Mouse (Mus musculus) neural tube, embryonic 12.5 days (tissue): Measurements from ENCODE around the gene Apoa4. TPM values are rescaled to one million over a fixed set of nuclear protein-coding genes. Genes with fewer than 3 reads are reported as not detected.

Source experiments
- ATAC-seq: fragments of 200-750 bp; cut with Nextera tagmentation; 2 replicates; pipeline ENCODE4 v1.8.0; 2017; ENCODE audit warnings: low read depth, mild to moderate bottlenecking, moderate TSS enrichment, moderate library complexity; ENCODE audit not compliant: low FRiP score
- H3K27ac ChIP-seq: fragments of 300-500 bp; sonication (generic); 2 replicates; pipeline ENCODE4 v1.5.1; 2016
- H3K27me3 ChIP-seq: fragments of 300-500 bp; sonication (generic); replicated peaks from 2 replicates; pipeline ENCODE4 v1.6.1; 2016; ENCODE audit warnings: mild to moderate bottlenecking
- H3K36me3 ChIP-seq: fragments of 300-500 bp; sonication (generic); 2 replicates; pipeline ENCODE4 v1.6.1; 2016; ENCODE audit warnings: mild to moderate bottlenecking
- H3K4me1 ChIP-seq: fragments of 300-500 bp; sonication (generic); 2 replicates; pipeline ENCODE4 v1.6.1; 2016
- H3K4me2 ChIP-seq: fragments of 300-500 bp; sonication (generic); replicated peaks from 2 replicates; pipeline ENCODE4 v1.6.1; 2016; ENCODE audit warnings: mild to moderate bottlenecking
- H3K4me3 ChIP-seq: fragments of 300-500 bp; sonication (generic); 2 replicates; pipeline ENCODE4 v1.5.1; 2016
- H3K9ac ChIP-seq: fragments of 300-500 bp; sonication (generic); 2 replicates; pipeline ENCODE4 v1.6.1; 2016; ENCODE audit warnings: mild to moderate bottlenecking
- H3K9me3 ChIP-seq: fragments of 300-500 bp; sonication (generic); 2 replicates; pipeline ENCODE4 v1.6.1; 2016; ENCODE audit warnings: mild to moderate bottlenecking
- WGBS: fragments of 180-500 bp; shearing (Covaris S2); methylation state at CpG from one replicate; pipeline ENCODE4 v1.1.7; 2016; 5-methylcytosine and 5-hydroxymethylcytosine counted together
- polyA plus RNA-seq: library from polyadenylated mRNA; unstranded; fragments of >200 nt; fragmentation: Nextera tagmentation; extraction: Ambion mirVana; gene quantifications from 2 replicates; pipeline ENCODE4 v1.2.1, GENCODE M21; 2016

The Apoa4 gene
- polyA plus RNA-seq, 1 experiment from 2014 or later = not detected

- Histone ChIP-seq H3K27ac (no peak overlapping the region), H3K27me3 (no peaks in the 10 kb centered on the region), H3K9me3 (no peaks in the 10 kb centered on the region), H3K4me1 (no peaks in the 10 kb centered on the region), H3K4me3 (no peak overlapping the region), H3K9ac (no peak overlapping the region), H3K36me3 (peaks cover 72% of the 10 kb centered on the region), H3K4me2 (no peak overlapping the region)
- ATAC-seq = no peak
- 93% methylated on average over 12 of the region's 12 CpGs for WGBS
These were observed 30.0 kb upstream of the Apoa4 start for GRCm38 (mm10) chr9:46210473-46210872.

GRCm38 (mm10) chr9:46214276-46214675 is 26.2 kb upstream of the Apoa4 start:
- H3K27ac ChIP-seq = no peak overlapping the region
- H3K4me3 ChIP-seq = no peak overlapping the region
- no peaks in the 10 kb centered on the region for H3K9me3 ChIP-seq
- peaks cover 49% of the 10 kb centered on the region for H3K36me3 ChIP-seq
- H3K4me2 ChIP-seq = no peak overlapping the region
- no peak overlapping the region for H3K9ac ChIP-seq
- no peak for ATAC-seq
- H3K27me3 ChIP-seq = no peaks in the 10 kb centered on the region
- H3K4me1 ChIP-seq = no peaks in the 10 kb centered on the region
- WGBS = 92% methylated on average over 4 of the region's 4 CpGs

GRCm38 (mm10) chr9:46214946-46215337 is 25.6 kb upstream of the Apoa4 start:
- peaks cover 48% of the 10 kb centered on the region for H3K36me3 ChIP-seq
- no peak overlapping the region for H3K9ac ChIP-seq
- H3K4me3 ChIP-seq = no peak overlapping the region
- no peaks in the 10 kb centered on the region for H3K27me3 ChIP-seq
- H3K9me3 ChIP-seq = no peaks in the 10 kb centered on the region
- no peak for ATAC-seq
- no peak overlapping the region for H3K4me2 ChIP-seq
- H3K27ac ChIP-seq = no peak overlapping the region
- no peaks in the 10 kb centered on the region for H3K4me1 ChIP-seq
- WGBS = 93% methylated on average over 10 of the region's 10 CpGs

- no peaks in the 10 kb centered on the region for H3K27me3 ChIP-seq
- no peak overlapping the region for H3K4me3 ChIP-seq
- H3K36me3 ChIP-seq = peaks cover 48% of the 10 kb centered on the region
- no peak overlapping the region for H3K4me2 ChIP-seq
- no peaks in the 10 kb centered on the region for H3K4me1 ChIP-seq
- no peak overlapping the region for H3K9ac ChIP-seq
- WGBS = 85% methylated on average over 11 of the region's 11 CpGs
- H3K9me3 ChIP-seq = no peaks in the 10 kb centered on the region
- H3K27ac ChIP-seq = no peak overlapping the region
- no peak for ATAC-seq
These were observed 24.9 kb upstream of the Apoa4 start for GRCm38 (mm10) chr9:46215338-46216322.

DNA sequence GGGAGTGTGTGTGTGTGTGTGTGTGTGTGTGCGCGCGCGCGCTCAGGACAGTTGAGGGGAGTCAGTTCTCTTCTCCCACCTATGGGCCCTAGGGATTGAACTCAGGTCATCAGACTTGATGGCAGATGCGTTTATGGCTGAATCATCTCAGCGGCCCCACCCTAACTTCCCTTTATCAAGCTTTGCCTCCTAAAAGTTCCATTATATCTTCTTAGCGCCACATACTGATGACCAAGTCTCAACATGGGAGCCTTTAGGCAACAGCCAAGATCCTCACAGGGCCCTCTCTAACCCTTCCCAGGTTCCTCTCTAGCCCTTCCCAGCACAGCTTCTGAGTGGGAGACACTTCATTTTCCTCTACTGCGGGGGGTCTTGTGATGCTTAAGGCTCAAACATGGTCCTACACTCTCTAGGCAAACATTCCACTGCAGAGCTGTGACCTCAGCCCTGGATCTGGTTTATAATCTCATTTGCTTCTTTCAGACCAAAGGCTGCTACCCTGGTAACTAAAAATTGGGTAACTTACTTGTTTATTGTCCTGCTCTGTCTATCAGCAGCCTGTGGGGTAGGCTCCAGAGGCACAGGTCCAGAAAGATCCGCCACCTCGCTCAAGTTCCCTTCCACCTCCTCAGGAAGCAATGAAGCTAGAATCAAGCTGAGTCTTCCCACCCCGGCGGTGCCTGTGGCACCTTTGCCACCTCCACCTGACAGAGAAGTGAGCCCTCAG is 23.6 kb upstream of the Apoa4 start:
- Histone ChIP-seq H3K4me1 (no peaks in the 10 kb centered on the region), H3K27me3 (no peaks in the 10 kb centered on the region), H3K9ac (no peak overlapping the region), H3K9me3 (no peaks in the 10 kb centered on the region), H3K4me2 (no peak overlapping the region), H3K27ac (no peak overlapping the region), H3K4me3 (no peak overlapping the region), H3K36me3 (peaks cover 46% of the 10 kb centered on the region)
- ATAC-seq = no peak
- 96% methylated on average over 13 of the region's 13 CpGs for WGBS

- peaks cover 43% of the 10 kb centered on the region for H3K36me3 ChIP-seq
- no peak for ATAC-seq
These were observed 22.3 kb upstream of the Apoa4 start for GRCm38 (mm10) chr9:46218176-46218575.

GRCm38 (mm10) chr9:46223090-46223489 is 17.4 kb upstream of the Apoa4 start:
- Histone ChIP-seq H3K4me2 (no peak overlapping the region), H3K27ac (no peak overlapping the region), H3K9me3 (no peaks in the 10 kb centered on the region), H3K4me1 (no peaks in the 10 kb centered on the region), H3K4me3 (no peak overlapping the region), H3K9ac (no peak overlapping the region), H3K27me3 (no peaks in the 10 kb centered on the region), H3K36me3 (peaks cover 33% of the 10 kb centered on the region)
- no peak for ATAC-seq
- 89% methylated on average over 6 of the region's 6 CpGs for WGBS

More at GRCm38 (mm10) chr9:46218176-46218575, 22.3 kb upstream of the Apoa4 start:
- no peaks in the 10 kb centered on the region for H3K9me3 ChIP-seq
- no peak overlapping the region for H3K9ac ChIP-seq
- no peak overlapping the region for H3K27ac ChIP-seq
- H3K27me3 ChIP-seq = no peaks in the 10 kb centered on the region
- WGBS = 79% methylated on average over 9 of the region's 9 CpGs
- no peak overlapping the region for H3K4me3 ChIP-seq
- H3K4me2 ChIP-seq = no peak overlapping the region
- no peaks in the 10 kb centered on the region for H3K4me1 ChIP-seq

GRCm38 (mm10) chr9:46224101-46224500 is 16.4 kb upstream of the Apoa4 start:
- peaks cover 32% of the 10 kb centered on the region for H3K36me3 ChIP-seq
- H3K9ac ChIP-seq = no peak overlapping the region
- H3K4me1 ChIP-seq = no peaks in the 10 kb centered on the region
- whole genome bisulfite sequencing = 83% methylated on average over 3 of the region's 3 CpGs
- H3K9me3 ChIP-seq = no peaks in the 10 kb centered on the region
- no peak for ATAC-seq
- H3K27me3 ChIP-seq = no peaks in the 10 kb centered on the region
- no peak overlapping the region for H3K4me2 ChIP-seq
- no peak overlapping the region for H3K27ac ChIP-seq
- no peak overlapping the region for H3K4me3 ChIP-seq

- Histone ChIP-seq H3K9me3 (no peaks in the 10 kb centered on the region), H3K27ac (no peak overlapping the region), H3K4me1 (peaks cover 1% of the 10 kb centered on the region; the same call in 1 of the 2 replicates), H3K4me2 (no peak overlapping the region), H3K4me3 (no peak overlapping the region), H3K27me3 (no peaks in the 10 kb centered on the region), H3K9ac (no peak overlapping the region), H3K36me3 (peaks cover 24% of the 10 kb centered on the region)
- WGBS = 70% methylated on average over 5 of the region's 5 CpGs
- no peak for ATAC-seq
These were observed 15.4 kb upstream of the Apoa4 start for GRCm38 (mm10) chr9:46224945-46225660.

- 0 out of 2 replicates have a peak, but pooled peaks cover 3% of the 10 kb centered on the region for H3K27me3 ChIP-seq
- H3K4me2 ChIP-seq = no peak overlapping the region
- no peaks in the 10 kb centered on the region for H3K9me3 ChIP-seq
- peaks cover 8% of the 10 kb centered on the region for H3K4me1 ChIP-seq
- 90% methylated on average over 3 of the region's 3 CpGs for WGBS
- H3K9ac ChIP-seq = no peak overlapping the region
- no peak overlapping the region for H3K27ac ChIP-seq
- no peak for ATAC-seq
- no peak overlapping the region for H3K4me3 ChIP-seq
- peaks cover 7% of the 10 kb centered on the region for H3K36me3 ChIP-seq
These were observed 13.4 kb upstream of the Apoa4 start for GRCm38 (mm10) chr9:46227064-46227614.

DNA sequence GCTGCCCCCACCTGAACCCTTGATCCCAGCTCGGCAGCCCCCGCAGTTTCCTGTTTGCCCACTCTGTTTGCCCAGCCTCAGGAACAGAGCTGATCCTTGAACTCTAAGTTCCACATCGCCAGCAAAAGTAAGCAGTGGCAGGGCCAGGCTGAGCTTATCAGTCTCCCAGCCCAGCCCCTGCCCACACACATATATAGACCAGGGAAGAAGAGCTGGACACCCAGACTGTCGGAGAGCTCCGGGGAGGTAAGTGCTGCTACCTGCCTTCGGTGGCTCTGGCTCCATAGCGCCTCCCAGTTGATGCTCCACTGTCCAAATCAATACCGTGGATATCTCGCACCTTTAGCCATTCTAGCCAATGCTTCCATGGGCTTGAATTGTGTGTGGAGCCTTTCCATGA is 12.0 kb upstream of the Apoa4 start, which contains the start of gene Apoa1:
Gene Apoa1, plus strand, starts transcription at position 90 of the 400 bp plus-strand sequence.
- 74% methylated on average over 9 of the region's 9 CpGs for WGBS
- no peak for ATAC-seq
- H3K9ac ChIP-seq = no peak within 1 kb of the TSS
- no peaks in the 10 kb centered on the region for H3K9me3 ChIP-seq
- no peak within 1 kb of the TSS for H3K27ac ChIP-seq
- 0 out of 2 replicates have a peak, but pooled peaks cover 3% of the 10 kb centered on the region for H3K27me3 ChIP-seq
- H3K4me1 ChIP-seq = peaks cover 8% of the 10 kb centered on the region
- H3K4me3 ChIP-seq = no peak within 1 kb of the TSS
- no peak within 1 kb of the TSS for H3K4me2 ChIP-seq
- no peaks in the 10 kb centered on the region for H3K36me3 ChIP-seq
